Mouse (Mus musculus) intestine, embryonic 15.5 days (tissue): ENCODE measurements around the gene Tefm. TPM values are rescaled to one million over a fixed set of nuclear protein-coding genes. Genes with fewer than 3 reads are reported as not detected.

ENCODE experiments used
- polyA plus RNA-seq: library from polyadenylated mRNA; unstranded; fragments of >200 nt; fragmentation: Nextera tagmentation; extraction: Ambion mirVana; gene quantifications from 2 replicates; pipeline ENCODE4 v1.2.1, GENCODE M21; 2015

Tefm gene
- polyA plus RNA-seq, 1 experiment from 2014 or later: 33.8 TPM

Other genes starting within 250 kb of the Tefm start
- 47.0 and 50.0 TPM in 2 replicates for gene Utp6, start 179.8 kb downstream of the Tefm start, polyA plus RNA-seq
- gene Suz12, start 149.1 kb downstream of the Tefm start, polyA plus RNA-seq: 19.2 and 22.6 TPM in 2 replicates
- gene Crlf3, start 61.2 kb downstream of the Tefm start, polyA plus RNA-seq: 26.4 and 31.7 TPM in 2 replicates
- gene Atad5, start 52.8 kb downstream of the Tefm start, polyA plus RNA-seq: 7.3 and 8.9 TPM in 2 replicates
- gene Adap2, start 11.9 kb upstream of the Tefm start, polyA plus RNA-seq: 3.6 and 4.2 TPM in 2 replicates
- gene Rnf135, start 41.7 kb upstream of the Tefm start, polyA plus RNA-seq: 10.1 and 10.8 TPM in 2 replicates
- 43.2 and 46.6 TPM in 2 replicates for gene Rhot1, start 66.8 kb upstream of the Tefm start, polyA plus RNA-seq
- 2.2 and 3.1 TPM in 2 replicates for gene Rhbdl3, start 158.7 kb upstream of the Tefm start, polyA plus RNA-seq
- 15.7 and 18.4 TPM in 2 replicates for gene 5730455P16Rik, start 235.9 kb upstream of the Tefm start, polyA plus RNA-seq
- gene Zfp207, start 241.1 kb upstream of the Tefm start, polyA plus RNA-seq: 177 and 197 TPM in 2 replicates